Mouse (Mus musculus): ENCODE results near the gene Cysrt1.

- no peak for TF ChIP-seq CTCF (IDR thresholded peaks at IDR 0.05; ENCODE audit: control insufficient read depth, insufficient read depth, insufficient read length)
- no peak for TF ChIP-seq MYOD1 (IDR thresholded peaks at IDR 0.05; ENCODE audit: control insufficient read depth, insufficient read length, low read depth)
- no peak for TF ChIP-seq CEBPB (IDR thresholded peaks at IDR 0.05; ENCODE audit: low read depth)
- no peak for TF ChIP-seq MYOG (IDR thresholded peaks at IDR 0.05; ENCODE audit: control insufficient read depth, extremely low read depth, insufficient read length)
- TF ChIP-seq USF1 (IDR thresholded peaks at IDR 0.05; ENCODE audit: low read depth), result no peak
- no peak for TF ChIP-seq MAX (IDR thresholded peaks at IDR 0.05)
- TF ChIP-seq FOSL1 (IDR thresholded peaks at IDR 0.05; ENCODE audit: insufficient read depth, low read length, poor library complexity, severe bottlenecking), result no peak
These were observed 2.5 kb downstream of the Cysrt1 start for GRCm38 (mm10) chr2:25239766-25240165.
